Mouse (Mus musculus) embryo, embryonic 10 days (tissue): ENCODE measurements around the gene Serpinb6a.

Source experiments
- DNase-seq: peaks from one replicate; pipeline ENCODE4 v3.0.0-alpha.2; 2015; ENCODE audit warnings: low spot score

The Serpinb6a gene

DNA sequence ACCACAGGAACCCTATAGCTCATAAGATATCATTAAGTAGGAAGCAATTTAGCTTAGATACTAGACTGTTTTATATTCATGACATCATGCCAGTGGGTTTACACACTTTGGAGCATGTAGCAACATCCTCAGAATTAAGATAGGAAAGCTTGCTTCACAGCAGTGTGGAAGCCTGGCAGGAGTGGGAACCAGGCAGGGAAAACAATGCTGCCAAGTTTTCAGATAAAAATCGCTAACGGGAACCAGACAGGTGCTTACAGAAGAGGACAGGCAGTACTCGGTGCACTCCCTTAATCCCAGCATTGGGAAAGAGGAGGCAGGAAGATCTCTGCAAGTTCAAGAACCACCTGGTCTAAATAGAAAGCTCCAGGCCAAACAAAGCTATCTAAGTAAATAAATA lies 95.8 kb downstream of the Serpinb6a start:
- DNase-seq: no peak

DNA sequence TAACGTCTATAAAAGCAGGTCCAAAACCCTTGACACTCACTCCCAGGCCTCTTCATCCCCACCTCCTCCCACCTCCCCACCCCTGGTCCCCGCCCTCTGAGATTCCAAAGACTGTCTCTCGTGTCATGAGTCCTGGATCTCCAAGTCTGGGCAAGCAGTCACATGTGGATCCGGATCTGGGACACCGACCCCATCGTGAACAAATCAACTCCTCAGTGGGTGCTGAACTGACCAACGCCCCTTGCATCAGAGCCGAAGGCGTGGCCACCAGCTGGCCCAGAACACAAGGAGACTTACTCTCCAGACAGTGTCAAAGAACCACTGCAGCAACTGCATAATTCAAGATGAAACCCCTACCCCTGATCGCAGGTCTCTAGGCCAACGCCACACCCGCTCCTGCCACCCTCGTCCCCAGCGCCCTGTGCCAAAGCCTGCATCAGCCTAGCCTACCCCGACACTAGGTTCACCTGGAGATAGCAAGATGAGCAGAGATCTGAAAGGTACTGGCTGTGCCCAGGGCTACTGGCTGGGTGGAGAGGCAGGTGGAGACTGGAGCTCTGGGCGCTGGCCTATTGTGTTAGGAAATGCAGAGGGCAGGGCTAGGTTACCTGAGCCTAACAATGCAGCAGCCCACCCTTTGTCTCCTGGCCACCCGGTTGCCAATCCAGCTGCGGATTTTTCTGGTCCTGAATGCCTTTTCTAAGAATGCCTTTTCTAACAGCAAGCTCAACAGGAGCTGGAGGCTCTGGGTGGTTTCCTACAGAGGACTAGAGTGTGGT lies 97.2 kb downstream of the Serpinb6a start, which contains the start of gene Serpinb6c:
Serpinb6c (minus strand) TSS at position 533 of the 779 bp plus-strand sequence.
- DNase-seq: no peak

DNA sequence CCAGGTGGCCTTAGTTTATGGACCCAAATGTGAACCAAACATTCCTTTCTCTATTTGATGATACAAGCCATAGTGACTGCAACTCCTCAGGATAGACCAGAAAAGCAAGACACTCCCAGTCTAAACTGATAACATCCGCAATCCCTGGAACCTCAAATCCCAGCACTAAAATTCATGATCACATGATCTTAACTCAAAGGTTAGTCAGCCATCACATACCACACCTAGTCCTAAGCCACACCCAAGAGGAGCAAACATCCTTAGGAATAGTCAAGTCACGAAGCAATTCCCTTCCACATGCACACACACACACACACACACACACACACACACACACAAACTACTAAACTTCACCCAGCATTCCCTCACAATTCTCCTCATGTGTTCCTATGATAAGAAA lies 99.3 kb downstream of the Serpinb6a start:
- DNase-seq: no peak

DNA sequence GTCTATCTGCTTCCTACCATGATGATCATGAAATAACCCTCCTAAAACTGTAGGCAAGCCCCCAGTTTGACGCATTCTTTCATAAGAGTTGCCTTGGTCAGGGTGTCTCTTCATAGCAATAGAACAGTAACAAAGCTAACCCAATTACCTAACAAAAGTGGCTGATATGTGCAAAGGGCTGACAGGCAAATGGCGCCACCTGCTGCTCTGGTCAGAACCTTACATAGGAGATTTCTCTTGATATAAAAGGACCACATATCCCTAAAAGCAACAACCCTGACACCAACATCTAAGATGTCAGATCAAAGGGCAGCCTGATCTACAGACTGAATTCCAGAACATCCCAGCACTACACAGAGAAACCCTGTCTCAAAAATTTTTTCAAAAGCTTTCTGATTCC lies 108.4 kb downstream of the Serpinb6a start:
- peak; percentile 65 for DNase-seq
